Mouse (Mus musculus): ENCODE measurements around the gene Tnfaip8l1. TPM values are rescaled to one million over a fixed set of nuclear protein-coding genes. Genes with fewer than 3 reads are reported as not detected.

Tnfaip8l1 gene
- polyA plus RNA-seq, 1 experiment from 2014 or later = 7.5 TPM

DNA sequence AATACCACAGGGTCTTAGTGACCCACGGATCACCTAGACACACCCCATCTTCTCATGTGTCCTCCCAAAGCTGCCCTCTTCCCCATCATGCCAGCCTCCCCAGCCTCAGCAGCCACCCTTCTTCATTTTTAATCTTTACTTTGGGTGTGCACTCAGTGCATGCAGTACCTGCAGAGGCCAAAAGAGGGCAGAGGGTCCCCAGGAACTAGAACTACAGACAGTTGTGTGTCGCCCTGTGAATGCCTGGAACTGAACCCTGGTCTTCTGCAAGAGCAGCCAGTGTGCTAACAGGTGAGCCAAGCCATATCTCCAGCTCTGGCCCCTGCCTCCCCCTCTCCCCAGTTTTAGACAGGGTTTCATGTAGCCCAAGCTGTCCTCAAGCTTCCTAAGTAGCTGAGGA is 34.6 kb downstream of the Tnfaip8l1 start:
- 82% methylated on average over 2 of the region's 2 CpGs for WGBS
- Histone ChIP-seq H3K9me3 (no peaks in the 10 kb centered on the region), H3K27me3 (no peaks in the 10 kb centered on the region), H3K9ac (no peak overlapping the region), H3K4me1 (no peaks in the 10 kb centered on the region), H3K4me2 (no peak overlapping the region), H3K27ac (no peak overlapping the region), H3K4me3 (replicated peaks) (no peak overlapping the region), H3K36me3 (replicated peaks) (peaks cover 93% of the 10 kb centered on the region)
- no peak for ATAC-seq (ENCODE audit: low FRiP score)

DNA sequence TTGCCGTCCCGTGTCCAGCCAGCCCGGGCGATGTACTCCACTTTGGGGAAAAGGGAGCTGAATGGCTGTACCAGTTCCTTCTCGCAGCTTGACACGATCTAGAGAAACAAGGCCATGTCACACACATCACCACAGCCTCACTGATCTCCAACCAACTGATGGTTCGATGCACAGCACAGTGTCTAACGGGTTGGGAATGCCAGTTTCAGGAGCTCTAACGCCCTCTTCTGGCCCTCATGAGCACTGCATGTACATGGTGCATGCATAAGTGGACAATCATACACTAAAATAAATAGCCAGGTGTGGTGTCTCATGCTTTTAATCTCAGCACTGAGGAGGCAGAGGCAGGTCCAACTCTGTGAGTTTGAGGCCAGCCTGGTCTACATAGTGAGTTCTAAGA is 38.3 kb downstream of the Tnfaip8l1 start:
- no peak for ATAC-seq (ENCODE audit: low FRiP score)
- peaks cover 93% of the 10 kb centered on the region for H3K36me3 ChIP-seq (replicated peaks)

DNA sequence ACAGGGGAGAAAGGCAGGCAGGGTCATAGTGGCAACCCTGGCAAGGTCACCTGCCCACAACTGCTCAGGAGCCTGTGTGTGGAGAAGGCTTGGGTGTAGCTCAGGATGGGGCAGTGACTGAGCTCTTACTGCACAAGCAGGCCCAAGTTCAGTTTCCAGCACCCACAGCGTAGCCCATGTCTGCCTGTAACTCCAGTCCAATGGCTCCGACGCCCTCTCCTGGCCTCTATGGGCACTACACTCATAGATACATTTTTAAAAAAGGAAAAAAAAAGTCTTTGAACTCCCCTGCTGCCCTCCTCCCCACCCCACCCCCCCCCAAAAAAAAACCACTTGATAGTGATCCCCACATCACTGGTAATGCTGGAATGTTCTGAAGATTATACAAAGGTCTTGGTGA is 39.4 kb downstream of the Tnfaip8l1 start:
- no peak overlapping the region for H3K4me2 ChIP-seq
- H3K27me3 ChIP-seq = no peaks in the 10 kb centered on the region
- H3K4me1 ChIP-seq = no peaks in the 10 kb centered on the region
- no peaks in the 10 kb centered on the region for H3K9me3 ChIP-seq
- H3K36me3 ChIP-seq (replicated peaks) = peaks cover 93% of the 10 kb centered on the region
- ATAC-seq (ENCODE audit: low FRiP score) = no peak
- H3K9ac ChIP-seq = no peak overlapping the region
- no peak overlapping the region for H3K27ac ChIP-seq
- WGBS = 70% methylated on average over 3 of the region's 3 CpGs
- no peak overlapping the region for H3K4me3 ChIP-seq (replicated peaks)

More for the DNA sequence above, 38.3 kb downstream of the Tnfaip8l1 start:
- no peaks in the 10 kb centered on the region for H3K4me1 ChIP-seq
- 82% methylated on average over 9 of the region's 9 CpGs for WGBS
- H3K27ac ChIP-seq = no peak overlapping the region
- no peaks in the 10 kb centered on the region for H3K9me3 ChIP-seq
- no peak overlapping the region for H3K9ac ChIP-seq
- no peak overlapping the region for H3K4me3 ChIP-seq (replicated peaks)
- H3K4me2 ChIP-seq = no peak overlapping the region
- H3K27me3 ChIP-seq = no peaks in the 10 kb centered on the region

DNA sequence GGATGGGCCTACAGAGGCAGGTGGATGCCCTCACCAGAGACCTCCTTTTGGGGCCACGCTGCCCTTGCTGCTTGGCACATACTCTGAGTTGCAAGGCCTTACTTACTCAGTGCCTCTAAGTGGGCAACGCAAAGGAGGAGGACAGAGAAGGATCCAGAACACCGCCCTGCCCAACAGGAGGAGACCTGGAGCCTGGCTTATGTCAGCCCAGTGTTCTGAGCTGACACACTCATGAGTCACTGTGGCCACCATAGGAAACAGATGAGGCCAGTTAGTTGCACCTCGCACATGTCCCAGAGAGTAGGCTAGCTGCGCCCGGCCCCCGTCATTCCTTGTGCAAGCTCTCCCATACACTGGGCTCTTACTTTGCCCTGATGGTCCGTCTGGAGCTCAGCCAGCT is 40.2 kb downstream of the Tnfaip8l1 start:
- H3K27ac ChIP-seq = no peak overlapping the region
- no peak overlapping the region for H3K4me3 ChIP-seq (replicated peaks)
- ATAC-seq (ENCODE audit: low FRiP score) = no peak
- H3K27me3 ChIP-seq = no peaks in the 10 kb centered on the region
- H3K9ac ChIP-seq = no peak overlapping the region
- no peaks in the 10 kb centered on the region for H3K4me1 ChIP-seq
- 95% methylated on average over 8 of the region's 8 CpGs for WGBS
- no peak overlapping the region for H3K4me2 ChIP-seq
- H3K9me3 ChIP-seq = no peaks in the 10 kb centered on the region
- peaks cover 93% of the 10 kb centered on the region for H3K36me3 ChIP-seq (replicated peaks)

GRCm38 (mm10) chr17:56203729-56204128 is 41.5 kb downstream of the Tnfaip8l1 start:
- Histone ChIP-seq H3K4me3 (replicated peaks) (no peak overlapping the region), H3K4me1 (no peaks in the 10 kb centered on the region), H3K27me3 (no peaks in the 10 kb centered on the region), H3K9ac (no peak overlapping the region), H3K27ac (no peak overlapping the region), H3K36me3 (replicated peaks) (peaks cover 92% of the 10 kb centered on the region), H3K9me3 (no peaks in the 10 kb centered on the region), H3K4me2 (no peak overlapping the region)
- no peak for ATAC-seq (ENCODE audit: low FRiP score)
- 66% methylated on average over 3 of the region's 3 CpGs for WGBS

GRCm38 (mm10) chr17:56206276-56206884 is 44.1 kb downstream of the Tnfaip8l1 start:
- no peak overlapping the region for H3K4me3 ChIP-seq (replicated peaks)
- no peaks in the 10 kb centered on the region for H3K4me1 ChIP-seq
- H3K9me3 ChIP-seq = no peaks in the 10 kb centered on the region
- 87% methylated on average over 10 of the region's 10 CpGs for WGBS
- H3K36me3 ChIP-seq (replicated peaks) = peaks cover 99% of the 10 kb centered on the region
- H3K27ac ChIP-seq = no peak overlapping the region
- H3K9ac ChIP-seq = no peak overlapping the region
- no peak for ATAC-seq (ENCODE audit: low FRiP score)
- no peaks in the 10 kb centered on the region for H3K27me3 ChIP-seq
- no peak overlapping the region for H3K4me2 ChIP-seq

GRCm38 (mm10) chr17:56206986-56207674 is 44.9 kb downstream of the Tnfaip8l1 start:
- ATAC-seq (ENCODE audit: low FRiP score) = no peak
- peaks cover 99% of the 10 kb centered on the region for H3K36me3 ChIP-seq (replicated peaks)
- WGBS = 85% methylated on average over 6 of the region's 6 CpGs
- H3K9ac ChIP-seq = no peak overlapping the region
- no peak overlapping the region for H3K27ac ChIP-seq
- H3K9me3 ChIP-seq = no peaks in the 10 kb centered on the region
- no peak overlapping the region for H3K4me2 ChIP-seq
- H3K4me3 ChIP-seq (replicated peaks) = no peak overlapping the region
- no peaks in the 10 kb centered on the region for H3K27me3 ChIP-seq
- H3K4me1 ChIP-seq = no peaks in the 10 kb centered on the region

DNA sequence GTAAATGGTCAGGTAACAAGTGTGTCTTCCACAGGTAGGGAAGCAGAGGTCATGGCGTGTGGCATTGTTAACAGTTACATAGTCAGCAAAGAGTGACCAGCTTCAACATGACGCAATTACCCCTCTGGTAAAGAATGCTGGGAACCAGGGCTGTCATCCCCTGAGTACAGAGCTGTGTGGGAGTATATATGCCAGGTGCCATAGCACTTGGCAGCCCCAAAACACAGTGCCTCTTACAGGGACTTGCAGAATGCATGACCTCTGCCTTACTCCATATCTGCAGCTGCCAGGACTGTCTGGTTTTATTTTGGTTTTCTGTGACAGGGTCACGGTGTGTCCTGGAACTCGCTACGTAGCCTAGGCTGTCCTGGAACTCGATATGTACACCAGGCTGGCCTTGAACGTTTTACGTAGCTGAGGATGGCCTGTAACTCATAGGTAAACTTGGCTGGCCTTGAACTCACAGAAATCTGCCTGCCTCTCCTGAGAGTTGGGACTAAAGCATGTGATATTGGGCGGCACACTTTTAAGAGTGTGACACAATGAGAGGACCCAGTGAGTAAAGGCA is 45.8 kb downstream of the Tnfaip8l1 start:
- Histone ChIP-seq H3K27me3 (no peaks in the 10 kb centered on the region), H3K9me3 (no peaks in the 10 kb centered on the region), H3K4me3 (replicated peaks) (no peak overlapping the region), H3K27ac (no peak overlapping the region), H3K9ac (no peak overlapping the region), H3K36me3 (replicated peaks) (peaks cover 90% of the 10 kb centered on the region), H3K4me2 (no peak overlapping the region), H3K4me1 (no peaks in the 10 kb centered on the region)
- 93% methylated on average over 9 of the region's 9 CpGs for WGBS
- no peak for ATAC-seq (ENCODE audit: low FRiP score)

DNA sequence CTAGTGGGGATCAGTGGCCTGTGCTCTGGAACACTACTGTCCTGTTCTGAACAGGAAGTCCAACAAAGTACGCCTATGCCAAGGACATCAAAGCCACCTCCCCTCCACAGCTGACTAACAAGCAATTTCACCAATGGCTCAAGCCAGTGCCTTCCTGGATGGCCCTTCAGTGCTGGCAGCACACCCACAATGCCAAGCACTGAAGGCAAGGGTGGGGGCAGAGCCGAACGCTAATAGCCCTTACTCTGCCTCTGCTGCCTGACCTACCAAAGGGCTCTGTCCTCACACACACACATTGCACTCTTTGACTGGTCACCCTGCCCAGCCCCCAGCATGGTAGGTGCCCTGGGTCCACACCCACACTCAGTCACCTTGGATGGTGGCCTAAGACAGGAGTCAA is 46.5 kb downstream of the Tnfaip8l1 start:
- no peak for ATAC-seq (ENCODE audit: low FRiP score)
- no peak overlapping the region for H3K4me2 ChIP-seq
- H3K4me1 ChIP-seq = no peaks in the 10 kb centered on the region
- peaks cover 83% of the 10 kb centered on the region for H3K36me3 ChIP-seq (replicated peaks)
- H3K4me3 ChIP-seq (replicated peaks) = no peak overlapping the region
- H3K9me3 ChIP-seq = no peaks in the 10 kb centered on the region
- WGBS = 92% methylated on average over 3 of the region's 3 CpGs
- no peak overlapping the region for H3K27ac ChIP-seq
- no peak overlapping the region for H3K9ac ChIP-seq
- no peaks in the 10 kb centered on the region for H3K27me3 ChIP-seq

DNA sequence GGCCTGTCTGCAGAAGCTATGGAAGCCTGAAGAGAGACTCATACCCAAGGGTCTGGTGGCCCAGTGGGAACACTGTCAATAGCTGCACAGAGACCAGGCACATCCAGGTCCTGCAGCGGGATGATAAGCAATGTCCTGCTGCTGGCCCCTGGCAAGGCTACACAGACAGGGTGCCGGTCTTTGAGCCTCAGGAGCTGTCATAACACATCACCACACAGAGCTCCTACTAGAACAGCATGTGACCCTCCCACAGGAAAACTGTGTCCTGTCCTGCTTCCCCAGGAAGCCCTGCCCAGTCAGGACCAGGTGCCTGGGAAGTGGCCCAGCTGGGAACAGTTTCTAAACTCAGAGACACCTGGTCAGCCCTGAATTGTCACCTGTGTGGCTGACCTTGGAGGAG is 48.8 kb downstream of the Tnfaip8l1 start:
- no peak overlapping the region for H3K9ac ChIP-seq
- no peaks in the 10 kb centered on the region for H3K9me3 ChIP-seq
- WGBS = 95% methylated on average over 2 of the region's 2 CpGs
- peaks cover 66% of the 10 kb centered on the region for H3K36me3 ChIP-seq (replicated peaks)
- ATAC-seq (ENCODE audit: low FRiP score) = no peak
- no peak overlapping the region for H3K27ac ChIP-seq
- peaks cover 11% of the 10 kb centered on the region for H3K4me1 ChIP-seq
- H3K27me3 ChIP-seq = no peaks in the 10 kb centered on the region
- no peak overlapping the region for H3K4me2 ChIP-seq
- H3K4me3 ChIP-seq (replicated peaks) = no peak overlapping the region

DNA sequence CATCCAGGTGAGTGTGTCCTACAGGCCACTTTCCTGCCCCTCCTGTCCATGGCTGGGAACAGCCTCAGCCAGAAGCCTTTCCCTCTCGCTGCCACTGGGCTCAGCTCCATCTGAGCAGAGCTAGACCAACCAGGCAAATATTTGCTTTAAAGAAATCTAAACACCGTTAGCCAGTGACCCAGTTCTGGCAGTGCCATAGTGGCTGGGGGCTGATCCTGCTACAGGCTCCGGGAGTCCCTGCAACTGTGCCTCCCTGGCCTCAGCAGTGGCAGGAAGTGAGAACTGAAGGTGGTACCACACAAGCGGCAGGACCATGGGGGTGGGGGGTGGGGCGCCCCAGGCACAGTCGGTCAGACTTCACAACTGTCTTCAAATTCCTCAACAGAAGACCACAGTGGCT is 50.4 kb downstream of the Tnfaip8l1 start:
- Histone ChIP-seq H3K27ac (no peak overlapping the region), H3K4me2 (no peak overlapping the region), H3K4me1 (peaks cover 27% of the 10 kb centered on the region), H3K4me3 (replicated peaks) (no peak overlapping the region), H3K9ac (no peak overlapping the region), H3K9me3 (no peaks in the 10 kb centered on the region), H3K27me3 (no peaks in the 10 kb centered on the region), H3K36me3 (replicated peaks) (peaks cover 51% of the 10 kb centered on the region)
- no peak for ATAC-seq (ENCODE audit: low FRiP score)
- 82% methylated on average over 6 of the region's 6 CpGs for WGBS

DNA sequence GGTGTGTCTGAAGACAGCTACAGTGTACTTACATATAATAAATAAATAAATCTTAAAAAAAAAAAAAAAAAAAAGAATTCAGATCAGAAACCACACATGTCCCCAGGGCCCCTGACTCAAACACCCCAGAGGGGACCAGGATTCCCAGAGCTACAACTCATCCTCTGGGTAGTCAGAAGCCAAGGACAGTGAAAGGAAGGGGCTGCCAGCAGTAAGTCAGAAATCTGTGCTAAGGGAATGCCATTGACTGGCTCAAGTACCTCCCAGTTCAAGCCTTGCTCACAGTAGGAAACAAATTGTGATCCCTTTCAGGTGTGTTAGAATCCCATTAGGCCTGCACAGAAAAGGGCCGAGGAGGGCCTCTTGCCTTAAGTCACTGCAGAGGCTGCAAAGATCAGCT is 52.0 kb downstream of the Tnfaip8l1 start:
- H3K9me3 ChIP-seq = no peaks in the 10 kb centered on the region
- 63% methylated on average over 1 of the region's 1 CpGs for WGBS

DNA sequence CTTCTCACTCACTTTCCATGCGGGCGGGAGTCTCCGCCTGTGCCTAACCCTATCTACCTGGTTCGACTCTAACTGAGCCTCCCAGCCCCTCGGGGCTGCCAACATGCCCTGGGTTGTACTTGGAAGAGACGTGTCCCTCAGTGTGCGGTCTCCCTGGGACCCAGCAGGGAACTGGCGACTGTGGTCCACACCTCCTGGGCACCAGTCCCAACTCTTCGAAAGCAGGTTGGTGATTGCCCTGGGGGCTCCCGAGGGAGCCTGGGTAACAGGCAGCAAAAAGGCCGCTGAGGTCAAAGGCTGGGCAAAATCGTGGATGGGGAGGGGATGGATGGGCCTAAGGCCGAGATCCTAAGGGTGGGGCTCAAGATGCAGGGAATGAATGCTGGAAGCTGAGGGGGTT is 55.4 kb downstream of the Tnfaip8l1 start:
- H3K27ac ChIP-seq = no peak overlapping the region
- H3K27me3 ChIP-seq = no peaks in the 10 kb centered on the region
- H3K4me1 ChIP-seq = peaks cover 34% of the 10 kb centered on the region
- peaks cover 6% of the 10 kb centered on the region; the same call in 1 of the 2 replicates for H3K36me3 ChIP-seq (replicated peaks)
- peak overlapping the region; percentile 86 for H3K4me2 ChIP-seq
- H3K9me3 ChIP-seq = no peaks in the 10 kb centered on the region
- no peak for ATAC-seq (ENCODE audit: low FRiP score)
- 66% methylated on average over 13 of the region's 13 CpGs for WGBS
- peak overlapping the region; percentile 98 for H3K4me3 ChIP-seq (replicated peaks)
- H3K9ac ChIP-seq = peak overlapping the region; percentile 90

More for the DNA sequence above, 52.0 kb downstream of the Tnfaip8l1 start:
- Histone ChIP-seq H3K4me2 (no peak overlapping the region), H3K4me3 (replicated peaks) (no peak overlapping the region), H3K36me3 (replicated peaks) (peaks cover 36% of the 10 kb centered on the region), H3K27me3 (no peaks in the 10 kb centered on the region), H3K27ac (no peak overlapping the region), H3K4me1 (peaks cover 33% of the 10 kb centered on the region), H3K9ac (no peak overlapping the region)
- no peak for ATAC-seq (ENCODE audit: low FRiP score)

All from forebrain, embryonic 12.5 days (tissue).